Mouse (Mus musculus): Measurements from ENCODE around the gene Ptcd1.

DNA sequence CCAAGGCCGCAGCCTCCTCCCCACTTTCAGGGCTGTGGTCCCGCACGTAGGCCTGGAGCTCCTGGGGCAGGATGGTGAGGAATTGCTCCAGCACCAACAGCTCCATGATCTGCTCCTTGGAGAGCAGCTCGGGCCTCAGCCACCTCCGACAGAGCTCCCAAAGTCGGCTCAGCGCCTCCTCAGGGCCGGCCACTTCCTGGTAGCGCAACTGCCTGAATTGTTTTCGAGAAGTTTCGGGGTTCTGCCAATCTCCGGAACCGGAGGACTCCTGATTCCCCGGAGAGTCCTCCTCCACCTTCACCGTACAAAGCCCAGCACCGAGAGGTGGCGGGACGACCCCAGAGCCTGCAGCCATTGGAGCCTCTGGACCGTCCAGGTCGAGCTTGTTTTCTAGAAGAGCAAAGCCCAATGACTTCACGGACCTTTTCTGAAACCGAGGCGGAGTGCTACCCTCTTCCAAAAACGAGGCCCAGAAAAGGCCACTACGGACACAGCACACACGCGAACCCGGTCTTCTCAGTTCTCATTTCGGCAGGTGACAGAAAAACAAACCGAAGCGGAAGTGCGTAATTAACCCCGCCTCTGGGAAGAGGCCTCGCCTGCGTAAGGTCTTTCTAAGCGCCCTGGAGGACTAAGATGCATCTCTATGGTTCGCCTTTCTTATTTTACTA is 34.5 kb upstream of the Ptcd1 start, which contains the start of gene Zkscan14:
- no peak for TF ChIP-seq EP300 (IDR thresholded peaks at IDR 0.05; ENCODE audit: low read depth)
- no peak for TF ChIP-seq CTCF (IDR thresholded peaks at IDR 0.05; ENCODE audit: low read depth)
